Mouse (Mus musculus): Measurements from ENCODE around the gene Myrfl. TPM values are rescaled to one million over a fixed set of nuclear protein-coding genes. Genes with fewer than 3 reads are reported as not detected.

The Myrfl gene
- polyA plus RNA-seq, 1 experiment from 2014 or later, result 0.09 TPM

DNA sequence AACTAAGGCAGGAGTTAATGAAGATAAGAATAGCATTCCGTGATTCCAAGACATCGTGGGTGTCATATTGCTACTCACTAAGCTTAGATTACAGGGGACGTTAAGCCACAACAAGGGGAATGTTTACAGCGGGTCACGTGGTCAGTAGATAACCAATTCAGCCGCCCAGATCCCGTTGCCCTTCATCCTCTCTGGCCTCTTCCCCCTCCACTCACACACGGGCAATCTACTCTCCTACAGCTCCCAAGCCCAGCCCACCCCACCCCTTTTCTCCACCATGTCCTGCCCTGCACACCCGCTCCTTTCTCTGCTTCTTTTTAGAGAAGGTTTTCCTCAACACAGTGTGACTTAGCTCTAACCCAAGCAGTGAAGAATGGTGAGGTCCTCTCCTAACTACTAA, 87.3 kb downstream of the Myrfl start:
- H3K4me3 ChIP-seq (replicated peaks; ENCODE audit: low read length), result no peak overlapping the region
- no peak overlapping the region for H3K27ac ChIP-seq (ENCODE audit: low read length)
- 90% methylated on average over 9 of the region's 9 CpGs for WGBS
- no peak for ATAC-seq
- H3K4me1 ChIP-seq (replicated peaks; ENCODE audit: control insufficient read depth, insufficient read depth, low read length), result no peaks in the 10 kb centered on the region
- H3K36me3 ChIP-seq (ENCODE audit: control insufficient read depth, insufficient read depth), result no peaks in the 10 kb centered on the region
- H3K4me2 ChIP-seq (ENCODE audit: low read length), result no peak overlapping the region
- H3K9me3 ChIP-seq (ENCODE audit: control insufficient read depth, low read length), result no peaks in the 10 kb centered on the region
- no peak overlapping the region for H3K9ac ChIP-seq (replicated peaks; ENCODE audit: low read depth, low read length)
- H3K27me3 ChIP-seq (replicated peaks; ENCODE audit: control insufficient read depth, insufficient read depth, low read length), result no peaks in the 10 kb centered on the region

DNA sequence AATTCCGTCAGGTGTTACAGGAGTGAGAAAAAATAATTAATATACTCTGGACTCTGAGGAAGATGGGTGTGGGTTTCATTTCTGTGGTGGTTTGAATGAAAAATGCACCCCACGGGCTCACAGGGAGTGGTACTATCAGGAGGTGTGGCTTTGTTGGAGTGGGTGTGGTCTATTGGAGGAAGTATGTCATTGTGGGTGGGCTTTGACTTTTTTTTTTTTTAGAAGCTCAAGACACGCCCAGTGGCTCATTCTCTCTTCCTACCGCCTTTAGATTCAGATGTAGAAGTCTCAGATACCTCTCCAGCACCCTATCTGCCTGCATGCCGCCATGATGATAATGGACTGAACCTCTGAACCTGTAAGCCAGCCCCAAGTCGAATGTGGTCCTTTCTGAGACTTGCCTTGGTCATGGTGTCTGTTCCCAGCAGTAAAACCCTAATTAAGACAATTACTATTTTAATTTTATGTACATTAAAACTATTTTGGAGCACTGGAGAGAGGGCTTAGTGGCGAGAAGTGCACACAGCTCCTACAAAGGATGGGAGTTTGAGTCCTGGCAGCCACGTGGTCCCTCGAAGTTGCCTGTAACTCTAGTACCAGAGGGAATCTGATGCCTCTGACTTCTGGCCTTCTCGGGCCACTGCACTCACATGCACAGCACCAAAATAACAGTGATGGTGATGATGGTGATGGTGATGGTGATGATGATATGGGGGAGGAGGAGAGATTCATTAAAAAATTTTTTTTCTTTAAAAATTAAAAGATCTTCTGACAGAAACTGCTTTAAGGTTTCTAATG, 88.0 kb downstream of the Myrfl start:
- Histone ChIP-seq H3K36me3 (ENCODE audit: control insufficient read depth, insufficient read depth) (no peaks in the 10 kb centered on the region), H3K27me3 (replicated peaks; ENCODE audit: control insufficient read depth, insufficient read depth, low read length) (no peaks in the 10 kb centered on the region), H3K9ac (replicated peaks; ENCODE audit: low read depth, low read length) (no peak overlapping the region), H3K9me3 (ENCODE audit: control insufficient read depth, low read length) (no peaks in the 10 kb centered on the region), H3K4me1 (replicated peaks; ENCODE audit: control insufficient read depth, insufficient read depth, low read length) (no peaks in the 10 kb centered on the region), H3K4me3 (replicated peaks; ENCODE audit: low read length) (no peak overlapping the region), H3K4me2 (ENCODE audit: low read length) (no peak overlapping the region), H3K27ac (ENCODE audit: low read length) (no peak overlapping the region)
- no peak for ATAC-seq
- WGBS, result 93% methylated on average over 10 of the region's 10 CpGs

DNA sequence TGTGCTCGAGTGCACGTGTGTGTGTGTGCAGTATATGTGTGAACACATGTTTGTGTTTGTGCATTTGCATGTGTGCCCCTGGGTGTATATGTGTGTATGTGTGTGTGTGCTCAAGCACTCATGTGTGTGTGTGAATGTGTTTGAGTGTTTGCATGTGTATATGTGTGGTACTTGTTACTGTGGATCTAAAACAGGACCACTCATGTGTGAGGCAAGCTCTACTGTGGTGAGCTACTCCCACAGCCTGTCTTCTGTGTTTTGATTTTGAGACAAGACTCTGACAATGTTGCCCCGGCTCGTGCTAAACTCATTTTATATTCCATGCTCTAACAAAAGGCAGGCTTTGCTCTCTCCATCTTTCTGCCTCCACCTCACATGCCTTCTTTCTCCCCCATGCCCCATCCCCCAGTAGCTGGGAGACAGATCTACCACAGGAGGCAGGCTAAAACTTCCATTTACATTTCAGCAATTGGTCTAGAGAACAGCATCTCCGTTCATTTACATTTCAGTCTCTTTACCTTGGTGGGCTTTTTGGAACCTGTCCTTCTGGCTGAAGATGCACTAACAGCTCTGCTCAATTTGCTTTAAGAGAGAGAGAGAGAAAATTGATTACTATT, 94.4 kb downstream of the Myrfl start:
- ATAC-seq, result peak; percentile 80
- Histone ChIP-seq H3K27ac (ENCODE audit: low read length) (peak overlapping the region; percentile 2), H3K27me3 (replicated peaks; ENCODE audit: control insufficient read depth, insufficient read depth, low read length) (no peaks in the 10 kb centered on the region), H3K36me3 (ENCODE audit: control insufficient read depth, insufficient read depth) (no peaks in the 10 kb centered on the region), H3K4me3 (replicated peaks; ENCODE audit: low read length) (no peak overlapping the region), H3K9me3 (ENCODE audit: control insufficient read depth, low read length) (no peaks in the 10 kb centered on the region), H3K4me2 (ENCODE audit: low read length) (no peak overlapping the region), H3K9ac (replicated peaks; ENCODE audit: low read depth, low read length) (no peak overlapping the region), H3K4me1 (replicated peaks; ENCODE audit: control insufficient read depth, insufficient read depth, low read length) (peaks cover 8% of the 10 kb centered on the region)
- WGBS, result 37% methylated on average over 5 of the region's 5 CpGs

DNA sequence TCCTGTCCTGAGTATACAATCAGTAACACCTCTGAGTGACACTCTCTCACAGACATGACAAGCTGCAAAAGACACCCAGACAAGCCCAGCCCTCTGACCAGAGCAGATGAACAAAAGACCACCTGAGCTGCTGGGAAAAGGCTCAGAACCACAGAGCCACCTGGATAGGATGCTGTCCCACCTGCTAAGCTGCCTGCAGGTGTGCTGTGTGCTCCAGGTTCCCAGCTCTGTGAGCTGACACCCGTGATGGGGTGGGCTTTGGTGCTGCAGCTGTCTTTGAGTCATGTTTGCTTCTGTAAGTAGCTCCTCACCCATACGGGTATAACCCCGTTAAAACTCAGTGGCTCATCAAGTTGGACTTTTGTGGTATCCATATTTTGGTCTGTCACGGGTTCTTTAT, 95.4 kb downstream of the Myrfl start:
- H3K9ac ChIP-seq (replicated peaks; ENCODE audit: low read depth, low read length), result no peak overlapping the region
- H3K9me3 ChIP-seq (ENCODE audit: control insufficient read depth, low read length), result no peaks in the 10 kb centered on the region
- no peaks in the 10 kb centered on the region for H3K27me3 ChIP-seq (replicated peaks; ENCODE audit: control insufficient read depth, insufficient read depth, low read length)
- no peak overlapping the region for H3K4me2 ChIP-seq (ENCODE audit: low read length)
- 60% methylated on average over 4 of the region's 4 CpGs for WGBS
- no peak overlapping the region for H3K4me3 ChIP-seq (replicated peaks; ENCODE audit: low read length)
- ATAC-seq, result no peak
- peaks cover 8% of the 10 kb centered on the region for H3K4me1 ChIP-seq (replicated peaks; ENCODE audit: control insufficient read depth, insufficient read depth, low read length)
- no peaks in the 10 kb centered on the region for H3K36me3 ChIP-seq (ENCODE audit: control insufficient read depth, insufficient read depth)
- no peak overlapping the region for H3K27ac ChIP-seq (ENCODE audit: low read length)

DNA sequence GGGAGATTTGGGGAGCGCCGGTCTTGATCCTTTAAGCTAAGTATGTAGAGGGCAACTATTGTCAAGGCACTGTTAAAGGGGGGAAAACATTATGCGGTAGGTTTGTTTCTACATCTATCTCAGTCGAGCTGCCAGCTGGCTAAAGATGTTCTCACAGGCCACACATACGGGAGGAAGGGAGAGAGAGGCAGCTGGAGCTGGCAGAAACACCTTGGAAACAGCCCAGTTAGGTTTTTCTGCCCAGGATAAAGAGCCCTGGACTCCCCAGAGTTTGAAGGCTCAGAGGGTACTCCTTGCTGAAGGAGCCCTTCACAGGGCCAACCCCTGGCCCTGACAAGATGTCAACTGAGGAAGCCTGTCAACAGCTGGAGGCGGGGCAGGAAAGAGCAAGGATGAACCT, 100.7 kb downstream of the Myrfl start:
- H3K4me2 ChIP-seq (ENCODE audit: low read length), result no peak overlapping the region
- 44% methylated on average over 6 of the region's 6 CpGs for WGBS
- no peaks in the 10 kb centered on the region for H3K9me3 ChIP-seq (ENCODE audit: control insufficient read depth, low read length)
- no peaks in the 10 kb centered on the region for H3K4me1 ChIP-seq (replicated peaks; ENCODE audit: control insufficient read depth, insufficient read depth, low read length)
- H3K36me3 ChIP-seq (ENCODE audit: control insufficient read depth, insufficient read depth), result no peaks in the 10 kb centered on the region
- H3K4me3 ChIP-seq (replicated peaks; ENCODE audit: low read length), result no peak overlapping the region
- no peaks in the 10 kb centered on the region for H3K27me3 ChIP-seq (replicated peaks; ENCODE audit: control insufficient read depth, insufficient read depth, low read length)
- no peak overlapping the region for H3K27ac ChIP-seq (ENCODE audit: low read length)
- no peak overlapping the region for H3K9ac ChIP-seq (replicated peaks; ENCODE audit: low read depth, low read length)
- ATAC-seq, result no peak

DNA sequence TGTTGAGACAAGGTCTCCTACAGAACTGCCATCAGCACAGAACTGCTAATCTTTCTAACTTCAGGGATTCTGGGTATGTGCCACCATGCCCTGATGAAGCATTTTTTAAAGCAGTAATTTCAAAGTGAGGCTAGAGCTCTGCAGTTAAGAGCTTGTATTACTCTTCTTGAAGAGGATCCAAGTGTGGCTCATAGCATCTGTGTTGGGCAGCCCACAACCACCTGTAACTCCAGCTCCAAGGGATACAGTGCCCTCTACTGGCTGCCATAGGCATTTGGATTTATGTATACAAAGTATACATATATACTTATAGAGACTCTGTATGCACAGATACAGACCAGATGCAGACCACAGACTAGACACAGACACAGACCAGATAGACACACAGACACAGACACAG, 107.6 kb downstream of the Myrfl start:
- 0 out of 2 replicates have a peak, but pooled peaks have one; percentile 43 for ATAC-seq

DNA sequence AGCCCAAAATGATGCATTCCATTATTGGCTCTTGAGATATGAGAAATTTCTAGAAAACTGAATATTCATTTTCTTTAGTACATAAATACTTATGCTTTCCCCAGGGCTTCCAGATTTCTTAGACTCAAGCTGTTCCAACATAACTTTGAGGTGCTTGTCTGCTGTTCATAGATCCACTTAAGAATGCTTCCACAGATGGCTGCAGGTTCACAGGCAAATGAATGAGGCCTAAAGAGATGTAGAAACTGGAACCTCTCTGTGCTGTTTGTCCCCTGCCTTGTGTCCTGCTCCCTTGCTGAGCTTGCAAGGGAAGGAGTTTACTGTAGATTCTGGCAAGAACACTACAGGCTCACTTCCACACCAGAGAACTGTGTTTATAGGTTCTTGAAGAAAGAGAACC, 108.3 kb downstream of the Myrfl start:
- Histone ChIP-seq H3K4me2 (ENCODE audit: low read length) (no peak overlapping the region), H3K9me3 (ENCODE audit: control insufficient read depth, low read length) (no peaks in the 10 kb centered on the region), H3K36me3 (ENCODE audit: control insufficient read depth, insufficient read depth) (no peaks in the 10 kb centered on the region), H3K27me3 (replicated peaks; ENCODE audit: control insufficient read depth, insufficient read depth, low read length) (no peaks in the 10 kb centered on the region), H3K9ac (replicated peaks; ENCODE audit: low read depth, low read length) (no peak overlapping the region), H3K4me1 (replicated peaks; ENCODE audit: control insufficient read depth, insufficient read depth, low read length) (no peaks in the 10 kb centered on the region), H3K4me3 (replicated peaks; ENCODE audit: low read length) (no peak overlapping the region), H3K27ac (ENCODE audit: low read length) (no peak overlapping the region)
- no peak for ATAC-seq

More for the DNA sequence above, 107.6 kb downstream of the Myrfl start:
- Histone ChIP-seq H3K4me3 (replicated peaks; ENCODE audit: low read length) (no peak overlapping the region), H3K4me2 (ENCODE audit: low read length) (no peak overlapping the region), H3K9me3 (ENCODE audit: control insufficient read depth, low read length) (no peaks in the 10 kb centered on the region), H3K36me3 (ENCODE audit: control insufficient read depth, insufficient read depth) (no peaks in the 10 kb centered on the region), H3K27me3 (replicated peaks; ENCODE audit: control insufficient read depth, insufficient read depth, low read length) (no peaks in the 10 kb centered on the region), H3K27ac (ENCODE audit: low read length) (no peak overlapping the region), H3K4me1 (replicated peaks; ENCODE audit: control insufficient read depth, insufficient read depth, low read length) (no peaks in the 10 kb centered on the region), H3K9ac (replicated peaks; ENCODE audit: low read depth, low read length) (no peak overlapping the region)

DNA sequence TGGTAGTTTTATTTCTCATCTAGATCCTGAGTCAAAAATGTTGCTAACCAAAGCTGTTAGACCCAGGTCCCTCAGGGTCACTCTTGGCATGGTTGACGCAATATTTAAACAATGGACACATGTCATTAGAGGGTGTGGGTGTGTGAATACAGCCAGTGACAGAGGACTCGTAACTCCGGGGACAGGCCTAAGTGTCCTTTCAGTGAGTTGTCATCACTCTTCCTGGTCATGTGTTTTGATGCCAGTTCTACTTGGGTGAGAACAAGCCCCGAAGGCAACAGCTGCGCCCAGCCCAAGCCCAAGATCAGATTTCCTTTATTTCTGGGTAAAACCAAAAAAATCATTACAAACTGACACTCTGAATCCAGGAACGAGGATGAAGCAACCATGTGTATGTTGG, 112.6 kb downstream of the Myrfl start:
- H3K4me2 ChIP-seq (ENCODE audit: low read length), result no peak overlapping the region
- WGBS, result 82% methylated on average over 6 of the region's 6 CpGs
- H3K27ac ChIP-seq (ENCODE audit: low read length), result no peak overlapping the region
- no peak for ATAC-seq
- no peaks in the 10 kb centered on the region for H3K36me3 ChIP-seq (ENCODE audit: control insufficient read depth, insufficient read depth)
- no peaks in the 10 kb centered on the region for H3K9me3 ChIP-seq (ENCODE audit: control insufficient read depth, low read length)
- H3K9ac ChIP-seq (replicated peaks; ENCODE audit: low read depth, low read length), result no peak overlapping the region
- H3K27me3 ChIP-seq (replicated peaks; ENCODE audit: control insufficient read depth, insufficient read depth, low read length), result no peaks in the 10 kb centered on the region
- H3K4me1 ChIP-seq (replicated peaks; ENCODE audit: control insufficient read depth, insufficient read depth, low read length), result no peaks in the 10 kb centered on the region
- no peak overlapping the region for H3K4me3 ChIP-seq (replicated peaks; ENCODE audit: low read length)

DNA sequence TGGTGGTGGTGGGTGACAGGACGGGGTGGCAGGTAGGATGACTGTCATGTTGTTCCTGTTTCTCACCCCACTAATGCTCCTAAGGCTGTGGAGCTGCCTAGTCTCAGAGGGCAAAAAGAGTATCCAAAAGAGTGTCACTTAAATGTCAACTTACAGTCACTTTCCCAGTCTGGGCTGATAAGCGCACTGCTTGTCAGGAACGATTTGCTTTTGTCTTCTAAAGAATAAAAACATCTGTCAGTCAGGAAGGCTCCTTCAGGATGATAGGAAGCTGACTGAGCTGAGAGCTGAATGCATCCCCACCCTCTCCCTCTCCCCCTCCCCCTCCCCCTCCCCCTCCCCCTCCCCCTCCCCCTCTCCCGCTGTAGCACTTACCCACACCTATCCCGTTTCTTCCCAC, 113.7 kb downstream of the Myrfl start:
- Histone ChIP-seq H3K4me3 (replicated peaks; ENCODE audit: low read length) (no peak overlapping the region), H3K27ac (ENCODE audit: low read length) (no peak overlapping the region), H3K4me2 (ENCODE audit: low read length) (no peak overlapping the region), H3K9ac (replicated peaks; ENCODE audit: low read depth, low read length) (no peak overlapping the region), H3K36me3 (ENCODE audit: control insufficient read depth, insufficient read depth) (no peaks in the 10 kb centered on the region), H3K9me3 (ENCODE audit: control insufficient read depth, low read length) (no peaks in the 10 kb centered on the region), H3K27me3 (replicated peaks; ENCODE audit: control insufficient read depth, insufficient read depth, low read length) (no peaks in the 10 kb centered on the region), H3K4me1 (replicated peaks; ENCODE audit: control insufficient read depth, insufficient read depth, low read length) (no peaks in the 10 kb centered on the region)
- ATAC-seq, result peak; percentile 56
- WGBS, result 49% methylated on average over 4 of the region's 5 CpGs
